Mouse (Mus musculus): ENCODE data around the gene Arhgap33.

DNA sequence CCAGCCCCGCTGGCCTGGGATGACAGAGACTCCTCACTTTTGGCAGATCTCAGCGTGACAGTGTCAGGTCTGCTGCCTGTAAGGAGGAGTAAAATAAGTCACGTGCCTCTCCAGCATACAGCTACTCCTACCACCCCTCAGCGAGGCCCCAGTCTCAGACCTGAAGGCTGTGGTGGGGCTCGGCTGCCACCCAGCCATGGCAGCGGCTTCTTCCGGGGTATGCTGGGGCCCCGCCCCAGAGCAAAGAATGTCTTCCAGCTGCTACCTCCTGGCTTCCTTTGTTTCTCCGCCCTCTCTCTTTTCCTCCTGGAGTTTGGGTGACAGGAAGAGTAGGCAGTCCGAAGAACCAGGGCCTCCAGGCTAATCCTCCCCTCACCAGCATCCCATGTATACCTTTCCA lies 8.9 kb downstream of the Arhgap33 start:
- TF ChIP-seq CTCF (IDR thresholded peaks at IDR 0.05; ENCODE audit: insufficient read depth, low read length) (no peak), POLR2A (IDR thresholded peaks at IDR 0.05; ENCODE audit: borderline replicate concordance, extremely low read depth, low read depth, low read length) (0 out of 2 replicates have a peak, but pooled peaks have one; percentile 3)
